Mouse (Mus musculus) liver, adult 2 months (tissue): Measurements from ENCODE around the gene Pou5f2. TPM values are rescaled to one million over a fixed set of nuclear protein-coding genes. Genes with fewer than 3 reads are reported as not detected.

Experiments
- DNase-seq: peaks from one replicate; pipeline ENCODE4 v3.0.0-alpha.2; 2011; ENCODE audit warnings: low read depth, low spot score; ENCODE audit errors: extremely low read depth
- H3K27ac ChIP-seq: fragments of 200-500 bp; replicated peaks from 2 replicates; pipeline ENCODE4 v1.5.1; 2012; ENCODE audit warnings: low read depth, mild to moderate bottlenecking, control low read depth, inconsistent platforms, low read length; ENCODE audit not compliant: insufficient read depth
- H3K27me3 ChIP-seq: fragments of 200-500 bp; 2 replicates; pipeline ENCODE4 v1.6.1; 2012; ENCODE audit warnings: mild to moderate bottlenecking, moderate library complexity, low read length, inconsistent platforms; ENCODE audit not compliant: control insufficient read depth, insufficient read depth
- H3K36me3 ChIP-seq: fragments of 200-500 bp; 2 replicates; pipeline ENCODE4 v1.6.1; 2012; ENCODE audit warnings: low read length, inconsistent platforms; ENCODE audit not compliant: control insufficient read depth, insufficient read depth
- H3K4me1 ChIP-seq: fragments of 200-500 bp; 2 replicates; pipeline ENCODE4 v1.6.1; 2011; ENCODE audit warnings: low read length; ENCODE audit not compliant: control insufficient read depth, insufficient read depth
- H3K4me3 ChIP-seq: fragments of 200-500 bp; 2 replicates; pipeline ENCODE4 v1.5.1; 2011; ENCODE audit warnings: low read depth, mild to moderate bottlenecking, control low read depth, low read length, moderate library complexity; ENCODE audit not compliant: insufficient read depth
- H3K79me2 ChIP-seq: fragments of 200-500 bp; 2 replicates; pipeline ENCODE4 v1.6.1; 2012; ENCODE audit warnings: inconsistent platforms, mild to moderate bottlenecking, low read length, moderate library complexity; ENCODE audit not compliant: control insufficient read depth, insufficient read depth
- H3K9ac ChIP-seq: fragments of 200-500 bp; 2 replicates; pipeline ENCODE4 v1.6.1; 2012; ENCODE audit warnings: low read depth, mild to moderate bottlenecking, control low read depth, inconsistent platforms, low read length
- CTCF ChIP-seq: fragments of 200-500 bp; IDR thresholded peaks from 2 replicates; pipeline ENCODE4 v1.5.1; 2011; ENCODE audit warnings: low read depth, low read length, control low read depth
- POLR2A ChIP-seq: fragments of 200-500 bp; IDR thresholded peaks from 2 replicates; pipeline ENCODE4 v1.6.1; 2011; ENCODE audit warnings: low read length, control low read depth; ENCODE audit not compliant: insufficient read depth; ENCODE audit errors: extremely low read depth
- WGBS: fragments of 180-500 bp; shearing (Covaris S2); methylation state at CpG from one replicate; pipeline ENCODE4 v1.1.7; 2018; 5-methylcytosine and 5-hydroxymethylcytosine counted together
- polyA plus RNA-seq: library from polyadenylated mRNA; depleted of rRNA; stranded (reverse); fragments of >200 nt; gene quantifications from 2 replicates; pipeline ENCODE4 v1.2.3, GENCODE M21; 2012; rRNA removed
- total RNA-seq: library from RNA; depleted of rRNA; stranded (reverse); fragments of >200 nt; gene quantifications from 2 replicates; pipeline ENCODE4 v1.2.3, GENCODE M21; 2014; rRNA removed

Gene Pou5f2
- total and polyA plus RNA-seq, 2 experiments, result 0.07 to 1.3 TPM

- H3K4me1 ChIP-seq, result no peaks in the 10 kb centered on the region
- TF ChIP-seq CTCF (no peak), POLR2A (no peak)
- no peak overlapping the region for H3K9ac ChIP-seq
- H3K27me3 ChIP-seq, result no peaks in the 10 kb centered on the region
- no peak overlapping the region for H3K4me3 ChIP-seq
- WGBS, result 77% methylated on average over 6 of the region's 6 CpGs
- no peaks in the 10 kb centered on the region for H3K36me3 ChIP-seq
- H3K27ac ChIP-seq, result no peak overlapping the region
- no peaks in the 10 kb centered on the region for H3K79me2 ChIP-seq
- DNase-seq, result no peak
Observed at GRCm38 (mm10) chr13:78043203-78043602, 18.5 kb downstream of the Pou5f2 start.

DNA sequence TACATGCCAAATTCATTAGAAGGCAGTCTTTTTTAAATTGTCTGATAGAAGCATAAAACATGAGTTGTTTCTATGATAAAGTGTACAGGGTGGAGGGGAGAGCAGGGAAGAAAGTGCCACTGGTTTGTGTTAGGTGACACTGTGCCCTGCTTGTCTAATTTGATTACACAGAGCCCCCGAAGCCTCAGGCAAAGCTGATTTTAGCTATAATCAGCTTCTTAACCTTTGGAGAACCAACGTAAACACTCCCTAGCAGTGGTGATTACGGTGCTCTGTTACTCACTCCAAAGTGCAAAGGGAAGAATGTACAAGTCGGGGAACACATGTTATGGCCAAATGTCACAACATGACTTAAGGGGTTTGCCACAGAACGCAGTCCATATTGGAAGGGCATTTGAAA is 20.4 kb downstream of the Pou5f2 start:
- Histone ChIP-seq H3K4me1 (no peaks in the 10 kb centered on the region), H3K79me2 (no peaks in the 10 kb centered on the region), H3K9ac (no peak overlapping the region), H3K4me3 (no peak overlapping the region), H3K36me3 (no peaks in the 10 kb centered on the region), H3K27me3 (no peaks in the 10 kb centered on the region), H3K27ac (no peak overlapping the region)
- no peak for TF ChIP-seq POLR2A
- no peak for TF ChIP-seq CTCF
- DNase-seq, result no peak
- 72% methylated on average over 5 of the region's 5 CpGs for whole genome bisulfite sequencing

Other genes with a start within 250 kb of the Pou5f2 start
- 0.37 and 1.3 TPM in 2 replicates for gene Nr2f1, start 174.9 kb downstream of the Pou5f2 start, total RNA-seq
- 0.80 and 2.2 TPM in 2 replicates for gene Nr2f1, start 174.9 kb downstream of the Pou5f2 start, polyA plus RNA-seq